Comparison of ENCODE assay signal across 10 mouse cellular contexts in the genomic region with DNA sequence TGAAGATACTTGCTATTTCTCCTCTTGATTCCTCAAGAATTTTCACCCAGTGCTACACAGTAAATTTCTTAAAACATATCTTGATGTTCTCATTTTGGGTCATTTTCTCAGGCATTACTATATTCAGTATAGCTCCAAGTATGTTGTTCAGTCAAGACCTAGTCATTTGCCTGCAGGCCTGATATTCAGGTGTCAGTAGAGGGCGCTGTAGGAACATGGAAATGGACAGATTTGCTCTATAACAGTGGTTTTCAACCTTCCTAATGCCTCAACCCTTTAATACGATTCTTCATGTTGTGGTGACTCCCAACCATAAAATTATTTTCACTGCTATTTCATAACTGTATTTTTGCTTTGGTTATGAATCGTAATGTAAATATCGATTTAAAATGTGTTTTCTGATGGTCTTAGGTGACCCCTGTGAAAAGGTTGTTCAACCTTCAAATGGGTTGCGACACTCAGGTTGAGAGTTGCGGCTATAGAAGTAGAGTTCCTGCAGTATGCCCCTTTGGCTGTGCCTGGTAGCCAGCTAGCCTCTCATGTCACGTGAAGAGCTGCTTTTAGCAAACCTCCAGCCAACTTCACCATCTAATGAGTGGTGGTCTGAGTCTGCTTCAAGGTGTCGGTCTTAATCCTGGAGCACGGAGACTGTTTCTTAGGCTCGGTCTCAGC. TPM values are rescaled to one million over a fixed set of nuclear protein-coding genes. Genes with fewer than 3 reads are reported as not detected.
DNase-seq lines count a peak whose midpoint lies in the region; ATAC-seq lines count a peak whose summit lies in the region.
"Had no signal": no experiment of that assay in that cellular context is flagged by ENCODE, and none has a peak within 500 bp of the region (broad histone marks: within the 10 kb centered on the region; RNA-seq: fewer than 3 reads in every experiment).

No protein-coding gene starts in this region.

- no peak overlapping the region for H3K4me3 ChIP-seq in kidney, embryonic 16.5 days (ENCODE audit: low read length)
- H3K4me3 ChIP-seq in hindbrain, embryonic 15.5 days, result no peak overlapping the region
- H3K4me3 ChIP-seq in neural tube, embryonic 11.5 days (ENCODE audit: low read depth, low read length), result no peak overlapping the region
- H3K4me3 ChIP-seq: embryonic facial prominence, embryonic 15.5 days; neural tube, embryonic 13.5 days had no signal

- no peaks in the 10 kb centered on the region for H3K27me3 ChIP-seq in kidney, embryonic 16.5 days (ENCODE audit: insufficient read depth, low read length)
- H3K27me3 ChIP-seq in hindbrain, embryonic 15.5 days, result no peaks in the 10 kb centered on the region
- no peaks in the 10 kb centered on the region for H3K27me3 ChIP-seq in neural tube, embryonic 11.5 days (ENCODE audit: control insufficient read depth, insufficient read depth, low read length)
- H3K27me3 ChIP-seq: embryonic facial prominence, embryonic 15.5 days; neural tube, embryonic 13.5 days had no signal

- no peak overlapping the region for H3K9ac ChIP-seq in kidney, embryonic 16.5 days (replicated peaks; ENCODE audit: low read length)
- H3K9ac ChIP-seq in hindbrain, embryonic 15.5 days, result no peak overlapping the region
- no peak overlapping the region for H3K9ac ChIP-seq in neural tube, embryonic 11.5 days (ENCODE audit: low read length)
- H3K9ac ChIP-seq: embryonic facial prominence, embryonic 15.5 days; neural tube, embryonic 13.5 days had no signal

- no peaks in the 10 kb centered on the region for H3K9me3 ChIP-seq in kidney, embryonic 16.5 days (ENCODE audit: low read length)
- no peaks in the 10 kb centered on the region for H3K9me3 ChIP-seq in hindbrain, embryonic 15.5 days
- H3K9me3 ChIP-seq in neural tube, embryonic 11.5 days (ENCODE audit: control insufficient read depth, low read length), result no peaks in the 10 kb centered on the region
- H3K9me3 ChIP-seq: embryonic facial prominence, embryonic 15.5 days; neural tube, embryonic 13.5 days had no signal

- peak; percentile 51 for DNase-seq in kidney, adult 18-20 months
- DNase-seq in adipocyte (ENCODE audit: low spot score), result peak; percentile 87
- peak; percentile 84 for DNase-seq in embryo, embryonic 11 days
- DNase-seq in left cerebral cortex, postnatal 36 days (ENCODE audit: low spot score in 2 of 2), result peak; percentile 30 to 59
- peak; percentile 71 for DNase-seq in neural tube, embryonic 11.5 days (ENCODE audit: low spot score)
- peak; percentile 52 for DNase-seq in thymus, postnatal 25 days

- WGBS in kidney, embryonic 16.5 days, result 59% methylated on average over 10 of the region's 10 CpGs
- WGBS in hindbrain, embryonic 15.5 days, result 58% methylated on average over 10 of the region's 10 CpGs
- WGBS in neural tube, embryonic 11.5 days, result 60% methylated on average over 10 of the region's 10 CpGs

- ATAC-seq in kidney, embryonic 16.5 days (ENCODE audit: low FRiP score, low TSS enrichment), result no peak
- ATAC-seq in hindbrain, embryonic 15.5 days (ENCODE audit: low FRiP score, low read depth), result peak; percentile 65; the same call in 1 of the 2 replicates
- no peak for ATAC-seq in neural tube, embryonic 11.5 days (ENCODE audit: insufficient read depth, low FRiP score, low TSS enrichment)

- no peaks in the 10 kb centered on the region for H3K36me3 ChIP-seq in kidney, embryonic 16.5 days (ENCODE audit: insufficient read depth, low read length)
- no peaks in the 10 kb centered on the region for H3K36me3 ChIP-seq in hindbrain, embryonic 15.5 days
- no peaks in the 10 kb centered on the region for H3K36me3 ChIP-seq in neural tube, embryonic 11.5 days (ENCODE audit: control insufficient read depth, insufficient read depth, low read length)
- H3K36me3 ChIP-seq: embryonic facial prominence, embryonic 15.5 days; neural tube, embryonic 13.5 days had no signal

- no peak overlapping the region for H3K4me2 ChIP-seq in kidney, embryonic 16.5 days (replicated peaks; ENCODE audit: low read depth, low read length)
- H3K4me2 ChIP-seq in hindbrain, embryonic 15.5 days, result no peak overlapping the region
- H3K4me2 ChIP-seq in neural tube, embryonic 11.5 days (ENCODE audit: low read depth), result no peak overlapping the region
- H3K4me2 ChIP-seq: embryonic facial prominence, embryonic 15.5 days; neural tube, embryonic 13.5 days had no signal

- H3K4me1 ChIP-seq in kidney, embryonic 16.5 days (ENCODE audit: insufficient read depth, low read length), result peaks cover 7% of the 10 kb centered on the region; the same call in 1 of the 2 replicates
- H3K4me1 ChIP-seq in hindbrain, embryonic 15.5 days (replicated peaks), result no peaks in the 10 kb centered on the region
- no peaks in the 10 kb centered on the region for H3K4me1 ChIP-seq in neural tube, embryonic 11.5 days (ENCODE audit: control insufficient read depth, insufficient read depth, low read length)

- intact Hi-C loops in left cerebral cortex, postnatal 36 days (cut with DNase I), result no loop called here

- no peak overlapping the region for H3K27ac ChIP-seq in kidney, embryonic 16.5 days (ENCODE audit: low read length)
- H3K27ac ChIP-seq in hindbrain, embryonic 15.5 days (replicated peaks), result no peak overlapping the region
- H3K27ac ChIP-seq in neural tube, embryonic 11.5 days (ENCODE audit: low read depth, low read length), result no peak overlapping the region
- H3K27ac ChIP-seq: embryonic facial prominence, embryonic 15.5 days; neural tube, embryonic 13.5 days had no signal

RNA-seq across cellular contexts. Expression of gene Cops7b, which starts 35.9 kb away (rescaled TPM):
- polyA plus RNA-seq in kidney, embryonic 16.5 days (2015; fragmentation: Nextera tagmentation; extraction: Ambion mirVana), result 45.4 and 47.6 TPM in 2 replicates
- 56.5 and 63.9 TPM in 2 replicates for polyA plus RNA-seq in hindbrain, embryonic 15.5 days (2015; fragmentation: Nextera tagmentation; extraction: Ambion mirVana)
- total RNA-seq in left cerebral cortex, postnatal 36 days (2021), result 10 to 100 TPM; 25.2 to 25.8 TPM
- polyA plus RNA-seq in neural tube, embryonic 11.5 days (2014; fragmentation: Nextera tagmentation; extraction: Ambion mirVana), result 63.7 and 65.4 TPM in 2 replicates

RNA-seq across cellular contexts. Expression of gene Pde6d, which starts 36.2 kb away (rescaled TPM):
- polyA plus RNA-seq in kidney, embryonic 16.5 days (2015; fragmentation: Nextera tagmentation; extraction: Ambion mirVana), result 50.9 and 52.8 TPM in 2 replicates
- 115 and 122 TPM in 2 replicates for polyA plus RNA-seq in hindbrain, embryonic 15.5 days (2015; fragmentation: Nextera tagmentation; extraction: Ambion mirVana)
- total RNA-seq in left cerebral cortex, postnatal 36 days (2021), result 10 to 100 TPM; 53.3 to 62.6 TPM
- polyA plus RNA-seq in neural tube, embryonic 11.5 days (2014; fragmentation: Nextera tagmentation; extraction: Ambion mirVana), result 77.9 and 83.2 TPM in 2 replicates

RNA-seq across cellular contexts. Expression of gene Nppc, which starts 51.8 kb away (rescaled TPM):
- polyA plus RNA-seq in kidney, embryonic 16.5 days (2015; fragmentation: Nextera tagmentation; extraction: Ambion mirVana), result 3.0 and 3.6 TPM in 2 replicates
- 18.6 and 24.8 TPM in 2 replicates for polyA plus RNA-seq in hindbrain, embryonic 15.5 days (2015; fragmentation: Nextera tagmentation; extraction: Ambion mirVana)
- 10 to 100 TPM; 10.8 to 18.4 TPM for total RNA-seq in left cerebral cortex, postnatal 36 days (2021)
- polyA plus RNA-seq in neural tube, embryonic 11.5 days (2014; fragmentation: Nextera tagmentation; extraction: Ambion mirVana), result 8.8 and 11.0 TPM in 2 replicates
